Mouse (Mus musculus): ENCODE results near the gene Dhx9.
"Not testable (repeated sequence)": the region's sequence is repeated elsewhere in the genome, so short reads cannot be mapped to it uniquely, and the experiment has no call there.

The Dhx9 gene

GRCm38 (mm10) chr1:153486767-153487499 is 527 bp downstream of the Dhx9 start:
- DNase-seq (ENCODE audit: low read depth in 1 of 2, low spot score in 2 of 2): peak in 1 of 2 experiments; percentile 30

- DNase-seq (ENCODE audit: low read depth in 1 of 2, low spot score in 2 of 2): not testable (repeated sequence)
These were observed 1.3 kb downstream of the Dhx9 start for GRCm38 (mm10) chr1:153486120-153486519.

- no peak for DNase-seq (ENCODE audit: low read depth in 1 of 2, low spot score in 2 of 2)
These were observed 2.2 kb downstream of the Dhx9 start for GRCm38 (mm10) chr1:153485201-153485796.

GRCm38 (mm10) chr1:153481025-153481412 is 6.4 kb downstream of the Dhx9 start:
- DNase-seq (ENCODE audit: low read depth in 1 of 2, low spot score in 2 of 2): no peak

DNA sequence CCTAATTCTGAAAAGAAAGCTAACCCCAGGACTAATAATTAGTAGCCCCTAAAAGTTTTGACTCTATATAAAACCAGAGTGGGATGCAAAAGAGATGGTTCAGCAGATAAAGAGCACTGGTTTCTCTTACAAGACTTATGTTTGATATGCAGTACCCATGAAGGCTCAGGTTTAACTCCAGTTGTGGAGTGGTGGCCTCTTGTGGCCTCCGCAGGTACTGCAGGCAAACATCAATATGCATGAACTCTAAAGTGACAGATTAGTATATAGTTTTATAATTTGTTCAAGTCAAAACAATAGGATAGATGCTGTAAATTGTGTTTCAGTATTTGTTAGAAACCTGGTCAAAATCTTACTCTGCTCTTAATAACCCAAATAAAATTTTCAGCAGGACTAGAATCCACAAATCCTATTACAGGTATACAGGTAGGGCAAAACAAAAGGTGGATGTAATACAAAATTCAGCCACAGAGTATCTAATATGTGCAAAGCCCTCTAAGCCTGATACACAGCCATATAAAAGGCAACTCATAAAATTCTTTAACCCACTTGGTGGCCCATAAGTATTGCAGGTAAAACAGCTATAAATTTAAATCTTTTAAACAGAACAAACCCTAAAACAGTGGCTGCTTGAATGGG is 7.0 kb downstream of the Dhx9 start:
- DNase-seq (ENCODE audit: low read depth in 1 of 2, low spot score in 2 of 2): peak; percentile 45 to 66

DNA sequence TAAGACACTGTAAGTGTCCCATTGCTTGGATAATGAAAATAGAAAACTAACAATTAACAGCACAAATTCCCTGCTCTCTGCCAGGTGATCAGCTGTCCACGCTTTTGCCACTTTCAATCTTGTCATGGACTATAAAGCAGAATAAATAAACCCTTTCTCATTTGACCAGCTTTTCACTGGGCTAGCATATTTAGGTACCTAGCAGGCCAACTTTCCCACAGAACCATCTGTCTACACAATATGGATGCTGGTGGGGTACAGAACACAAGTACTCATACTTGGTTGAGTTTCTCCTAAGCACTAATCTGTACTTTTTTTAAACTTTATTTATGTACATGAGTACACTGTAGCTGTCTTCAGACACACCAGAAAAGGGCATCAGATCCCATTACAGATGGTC is 8.2 kb downstream of the Dhx9 start:
- DNase-seq (ENCODE audit: low read depth in 1 of 2, low spot score in 2 of 2): no peak

- no peak for DNase-seq (ENCODE audit: low read depth in 1 of 2, low spot score in 2 of 2)
These were observed 25.7 kb downstream of the Dhx9 start for GRCm38 (mm10) chr1:153461796-153462195.

GRCm38 (mm10) chr1:153456137-153456536 is 31.3 kb downstream of the Dhx9 start:
- DNase-seq (ENCODE audit: low read depth in 1 of 2, low spot score in 2 of 2): no peak

DNA sequence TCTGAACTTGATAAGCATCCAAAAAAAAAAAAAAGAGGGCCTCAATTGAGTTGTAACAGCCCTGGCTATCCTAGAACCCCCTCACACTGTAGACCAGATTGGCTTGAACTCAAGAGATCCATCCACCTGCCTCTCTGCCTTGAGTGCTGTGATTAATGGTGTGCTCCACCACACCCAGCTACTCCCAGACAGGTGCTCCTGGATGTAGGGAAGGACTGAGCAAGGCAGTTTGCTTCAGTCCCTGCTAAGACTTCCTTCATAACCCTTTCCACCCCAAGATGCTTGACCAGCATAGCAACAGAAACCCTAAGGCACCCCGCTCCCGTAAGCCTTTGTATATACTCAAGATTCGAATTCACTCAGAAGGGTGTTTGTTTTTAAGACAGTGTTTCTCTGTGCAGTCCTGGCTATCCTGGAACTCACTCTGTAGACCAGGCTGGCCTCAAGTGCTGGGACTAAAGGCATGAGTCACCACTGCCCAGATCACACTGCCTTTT is 34.3 kb downstream of the Dhx9 start:
- DNase-seq (ENCODE audit: low read depth in 1 of 2, low spot score in 2 of 2): no peak

DNA sequence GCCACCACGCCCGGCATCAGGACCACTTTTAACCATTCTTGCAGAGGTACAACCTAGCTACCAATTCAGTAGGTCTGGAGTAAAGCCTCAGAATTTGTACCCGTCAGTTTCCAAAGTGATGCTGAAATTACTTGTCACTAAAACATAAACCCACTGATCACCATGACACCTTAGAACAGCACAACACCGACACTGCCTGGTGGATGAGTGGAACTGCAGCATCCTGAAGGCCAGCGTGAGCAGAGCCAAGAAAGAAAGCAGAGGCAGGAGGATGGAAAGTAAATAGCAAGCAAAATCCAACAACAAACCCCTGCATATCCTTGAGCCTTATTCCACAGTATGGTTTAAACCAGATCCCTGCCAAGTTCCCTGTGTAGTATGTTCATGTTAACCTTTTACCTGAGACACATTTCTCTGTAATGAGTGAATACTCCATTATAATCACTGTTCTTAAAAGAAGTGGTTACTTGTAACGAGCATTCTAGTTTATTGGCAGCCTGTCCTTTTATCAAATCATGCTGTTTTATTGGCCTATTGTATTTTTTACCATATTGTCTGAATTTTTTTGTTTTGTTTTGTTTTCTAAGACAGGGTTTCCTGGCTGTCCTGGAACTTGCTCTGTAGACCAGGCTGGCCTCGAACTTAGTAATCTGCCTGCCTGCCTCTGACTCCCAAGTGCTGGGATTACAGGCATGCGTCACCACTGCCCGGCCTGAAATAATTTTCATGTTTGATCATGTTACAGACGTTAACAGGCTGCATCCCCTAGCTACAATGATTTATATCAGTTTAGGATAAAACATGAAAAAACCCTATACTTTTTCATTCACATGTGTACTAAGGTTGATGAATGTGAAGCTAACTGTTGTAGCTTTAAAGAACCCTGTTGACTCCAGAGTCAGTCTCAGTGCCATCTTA is 36.0 kb downstream of the Dhx9 start:
- DNase-seq (ENCODE audit: low read depth in 1 of 2, low spot score in 2 of 2): peak; percentile 10 to 51

DNA sequence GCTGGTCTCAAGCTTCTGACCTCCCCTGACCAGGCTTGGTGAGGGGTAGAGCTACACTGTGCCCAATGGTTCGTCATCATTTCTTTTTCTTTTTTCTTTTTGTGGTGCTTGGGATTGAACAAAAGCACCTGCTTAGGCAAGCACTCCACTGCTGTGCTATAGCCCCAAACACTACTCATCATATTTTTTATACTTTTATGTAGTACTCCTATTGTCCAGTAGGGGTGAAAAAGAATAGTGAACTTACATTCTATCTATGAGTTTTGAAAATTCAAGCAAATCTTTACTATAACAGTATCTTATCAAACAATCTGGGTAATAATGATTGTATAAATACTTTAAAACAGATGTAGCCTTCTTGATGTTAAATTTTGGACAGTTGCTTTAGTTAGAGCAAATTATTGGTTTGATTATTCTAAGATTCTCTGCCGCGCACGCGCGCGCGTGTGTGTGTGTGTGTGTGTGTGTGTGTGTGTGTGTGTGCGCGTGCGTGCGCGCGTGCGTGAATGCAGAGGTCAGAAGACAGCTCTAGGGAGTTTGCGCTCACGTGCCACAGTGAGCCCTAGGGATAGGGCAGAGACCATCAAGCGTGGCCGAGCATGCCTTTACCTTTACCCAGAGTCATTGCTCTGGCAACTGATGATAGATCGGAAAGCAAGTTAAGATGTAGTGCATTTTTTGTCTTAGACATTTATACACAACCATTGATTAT is 41.2 kb downstream of the Dhx9 start:
- no peak for DNase-seq (ENCODE audit: low read depth in 1 of 2, low spot score in 2 of 2)

GRCm38 (mm10) chr1:153443632-153444031 is 43.8 kb downstream of the Dhx9 start:
- no peak for DNase-seq (ENCODE audit: low read depth in 1 of 2, low spot score in 2 of 2)

- no peak for DNase-seq (ENCODE audit: low read depth in 1 of 2, low spot score in 2 of 2)
These were observed 44.4 kb downstream of the Dhx9 start for GRCm38 (mm10) chr1:153443019-153443418.

GRCm38 (mm10) chr1:153441656-153442055 is 45.8 kb downstream of the Dhx9 start:
- DNase-seq (ENCODE audit: low read depth in 1 of 2, low spot score in 2 of 2): no peak

DNA sequence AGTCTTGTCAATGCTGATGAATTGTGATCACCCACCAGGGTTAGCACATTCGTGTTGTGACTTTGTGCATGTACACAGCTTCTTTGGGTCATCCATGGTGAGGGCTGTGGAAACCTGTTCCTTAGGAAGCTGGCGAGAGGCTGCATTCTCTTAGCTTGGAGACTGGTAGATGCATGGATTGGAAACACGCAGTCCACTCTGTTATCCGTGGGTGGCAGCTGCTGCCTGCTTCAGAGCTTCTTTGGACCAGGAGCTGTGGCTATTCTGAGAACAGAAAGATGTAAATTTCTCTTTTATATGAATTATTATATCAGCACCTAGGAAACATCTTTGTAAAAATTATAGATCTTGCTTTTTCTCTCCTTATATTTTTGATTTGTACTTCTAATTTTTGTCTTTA is 46.7 kb downstream of the Dhx9 start:
- DNase-seq (ENCODE audit: low read depth in 1 of 2, low spot score in 2 of 2): no peak

- no peak for DNase-seq (ENCODE audit: low read depth in 1 of 2, low spot score in 2 of 2)
These were observed 49.9 kb downstream of the Dhx9 start for GRCm38 (mm10) chr1:153437536-153437935.

GRCm38 (mm10) chr1:153433851-153434589 is 53.4 kb downstream of the Dhx9 start:
- peak in 1 of 2 experiments; percentile 13 for DNase-seq (ENCODE audit: low read depth in 1 of 2, low spot score in 2 of 2)

GRCm38 (mm10) chr1:153432329-153432728 is 55.1 kb downstream of the Dhx9 start:
- no peak for DNase-seq (ENCODE audit: low read depth in 1 of 2, low spot score in 2 of 2)

DNA sequence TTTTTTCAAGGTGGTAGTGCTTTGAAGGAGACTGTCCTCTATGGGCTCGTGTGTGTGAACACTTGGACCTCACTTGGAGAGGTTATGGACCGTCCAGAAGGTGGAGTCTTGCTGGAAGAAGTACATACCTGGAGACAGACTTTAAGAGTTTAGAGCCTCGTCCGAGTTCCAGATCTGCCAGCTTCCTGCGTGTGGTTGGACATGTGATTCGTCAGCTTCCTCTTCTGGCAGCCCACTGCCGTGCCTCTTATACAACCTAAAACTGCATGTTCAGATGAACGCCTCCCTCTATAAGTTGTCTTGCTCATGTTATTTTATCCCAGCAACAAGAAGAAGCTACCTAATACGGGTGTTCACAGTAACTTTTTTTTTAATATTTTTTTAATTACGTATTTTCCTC is 55.8 kb downstream of the Dhx9 start:
- DNase-seq (ENCODE audit: low read depth in 1 of 2, low spot score in 2 of 2): peak; percentile 12 to 28

- DNase-seq (ENCODE audit: low read depth in 1 of 2, low spot score in 2 of 2): no peak
These were observed 56.3 kb downstream of the Dhx9 start for GRCm38 (mm10) chr1:153431158-153431557.
